Mouse (Mus musculus) heart, embryonic 13.5 days (tissue): Measurements from ENCODE around the gene Ephb1. TPM values are rescaled to one million over a fixed set of nuclear protein-coding genes. Genes with fewer than 3 reads are reported as not detected.

Source experiments
- ATAC-seq: fragments of 200-750 bp; cut with Nextera tagmentation; 2 replicates; pipeline ENCODE4 v1.8.0; 2017; ENCODE audit warnings: moderate TSS enrichment; ENCODE audit not compliant: insufficient number of reproducible peaks, low FRiP score, low TSS enrichment; ENCODE audit errors: extremely low read depth
- H3K27ac ChIP-seq: fragments of 300-500 bp; sonication (generic); replicated peaks from 2 replicates; pipeline ENCODE4 v1.5.1; 2015; ENCODE audit warnings: moderate library complexity, mild to moderate bottlenecking, inconsistent platforms
- H3K27me3 ChIP-seq: fragments of 300-500 bp; sonication (generic); replicated peaks from 2 replicates; pipeline ENCODE4 v1.6.1; 2015; ENCODE audit warnings: mild to moderate bottlenecking, inconsistent platforms
- H3K36me3 ChIP-seq: fragments of 300-500 bp; sonication (generic); 2 replicates; pipeline ENCODE4 v1.6.1; 2015; ENCODE audit warnings: mild to moderate bottlenecking, inconsistent platforms
- H3K4me1 ChIP-seq: fragments of 300-500 bp; sonication (generic); 2 replicates; pipeline ENCODE4 v1.6.1; 2015; ENCODE audit warnings: inconsistent platforms
- H3K4me2 ChIP-seq: fragments of 300-500 bp; sonication (generic); 2 replicates; pipeline ENCODE4 v1.6.1; 2015; ENCODE audit warnings: inconsistent platforms, mild to moderate bottlenecking, moderate library complexity
- H3K4me3 ChIP-seq: fragments of 300-500 bp; sonication (generic); 2 replicates; pipeline ENCODE4 v1.5.1; 2015; ENCODE audit warnings: moderate library complexity, mild to moderate bottlenecking, inconsistent platforms
- H3K9ac ChIP-seq: fragments of 300-500 bp; sonication (generic); 2 replicates; pipeline ENCODE4 v1.6.1; 2015; ENCODE audit warnings: inconsistent platforms, mild to moderate bottlenecking, moderate library complexity
- H3K9me3 ChIP-seq: fragments of 300-500 bp; sonication (generic); 2 replicates; pipeline ENCODE4 v1.6.1; 2016; ENCODE audit warnings: inconsistent platforms
- WGBS: fragments of 180-500 bp; shearing (Covaris S2); methylation state at CpG from one replicate; pipeline ENCODE4 v1.1.7; 2015; ENCODE audit warnings: mixed read lengths; 5-methylcytosine and 5-hydroxymethylcytosine counted together
- polyA plus RNA-seq: library from polyadenylated mRNA; unstranded; fragments of >200 nt; fragmentation: Nextera tagmentation; extraction: Ambion mirVana; gene quantifications from 2 replicates; pipeline ENCODE4 v1.2.1, GENCODE M21; 2015

Gene Ephb1
- polyA plus RNA-seq, 1 experiment from 2014 or later = 1.4 TPM

GRCm38 (mm10) chr9:102029661-102030060 lies 324.8 kb downstream of the Ephb1 start:
- Histone ChIP-seq H3K9ac (no peak overlapping the region), H3K4me1 (no peaks in the 10 kb centered on the region), H3K27me3 (peaks cover 4% of the 10 kb centered on the region; the same call in 1 of the 2 replicates), H3K36me3 (no peaks in the 10 kb centered on the region), H3K4me3 (no peak overlapping the region), H3K27ac (no peak overlapping the region), H3K9me3 (no peaks in the 10 kb centered on the region), H3K4me2 (no peak overlapping the region)
- 81% methylated on average over 7 of the region's 7 CpGs for WGBS
- no peak for ATAC-seq

- 65% methylated on average over 2 of the region's 2 CpGs for WGBS
- ATAC-seq = no peak
These were observed 328.4 kb downstream of the Ephb1 start for GRCm38 (mm10) chr9:102026136-102026535.

GRCm38 (mm10) chr9:102025141-102025540 lies 329.4 kb downstream of the Ephb1 start:
- no peaks in the 10 kb centered on the region for H3K27me3 ChIP-seq
- H3K9me3 ChIP-seq = peaks cover 1% of the 10 kb centered on the region; the same call in 1 of the 2 replicates
- no peak overlapping the region for H3K4me2 ChIP-seq
- no peaks in the 10 kb centered on the region for H3K36me3 ChIP-seq
- ATAC-seq = no peak
- H3K4me3 ChIP-seq = no peak overlapping the region
- no peak overlapping the region for H3K27ac ChIP-seq
- no peaks in the 10 kb centered on the region for H3K4me1 ChIP-seq
- no peak overlapping the region for H3K9ac ChIP-seq
- 77% methylated on average over 6 of the region's 6 CpGs for WGBS

More at GRCm38 (mm10) chr9:102026136-102026535, 328.4 kb downstream of the Ephb1 start:
- H3K9ac ChIP-seq = no peak overlapping the region
- H3K4me3 ChIP-seq = no peak overlapping the region
- no peak overlapping the region for H3K4me2 ChIP-seq
- H3K27ac ChIP-seq = no peak overlapping the region
- no peaks in the 10 kb centered on the region for H3K9me3 ChIP-seq
- H3K36me3 ChIP-seq = no peaks in the 10 kb centered on the region
- H3K27me3 ChIP-seq = no peaks in the 10 kb centered on the region
- no peaks in the 10 kb centered on the region for H3K4me1 ChIP-seq

GRCm38 (mm10) chr9:102015516-102015915 lies 339.0 kb downstream of the Ephb1 start:
- Histone ChIP-seq H3K4me3 (no peak overlapping the region), H3K27me3 (peaks cover 14% of the 10 kb centered on the region), H3K9ac (no peak overlapping the region), H3K4me2 (no peak overlapping the region), H3K27ac (no peak overlapping the region), H3K4me1 (no peaks in the 10 kb centered on the region), H3K9me3 (peaks cover 10% of the 10 kb centered on the region; the same call in 1 of the 2 replicates), H3K36me3 (no peaks in the 10 kb centered on the region)
- no peak for ATAC-seq

- H3K4me3 ChIP-seq = no peak overlapping the region
- ATAC-seq = no peak
- no peaks in the 10 kb centered on the region for H3K36me3 ChIP-seq
- no peak overlapping the region for H3K4me2 ChIP-seq
- H3K27me3 ChIP-seq = peaks cover 44% of the 10 kb centered on the region
- H3K9me3 ChIP-seq = no peaks in the 10 kb centered on the region
- no peak overlapping the region for H3K9ac ChIP-seq
- H3K27ac ChIP-seq = no peak overlapping the region
- 70% methylated on average over 10 of the region's 10 CpGs for WGBS
- H3K4me1 ChIP-seq = no peaks in the 10 kb centered on the region
These were observed 346.8 kb downstream of the Ephb1 start for GRCm38 (mm10) chr9:102007706-102008105.

GRCm38 (mm10) chr9:102006539-102006938 lies 348.0 kb downstream of the Ephb1 start:
- Histone ChIP-seq H3K4me3 (no peak overlapping the region), H3K27me3 (peaks cover 54% of the 10 kb centered on the region), H3K4me1 (no peaks in the 10 kb centered on the region), H3K27ac (no peak overlapping the region), H3K36me3 (no peaks in the 10 kb centered on the region), H3K4me2 (no peak overlapping the region), H3K9ac (no peak overlapping the region), H3K9me3 (no peaks in the 10 kb centered on the region)
- 48% methylated on average over 2 of the region's 2 CpGs for WGBS
- ATAC-seq = no peak

- Histone ChIP-seq H3K4me1 (no peaks in the 10 kb centered on the region), H3K27me3 (peaks cover 75% of the 10 kb centered on the region), H3K27ac (no peak overlapping the region), H3K9ac (no peak overlapping the region), H3K4me2 (no peak overlapping the region), H3K9me3 (0 out of 2 replicates have a peak, but pooled peaks cover 8% of the 10 kb centered on the region), H3K4me3 (no peak overlapping the region), H3K36me3 (no peaks in the 10 kb centered on the region)
- no peak for ATAC-seq
- 76% methylated on average over 5 of the region's 5 CpGs for WGBS
These were observed 351.6 kb downstream of the Ephb1 start for GRCm38 (mm10) chr9:102002920-102003319.

- no peaks in the 10 kb centered on the region for H3K36me3 ChIP-seq
- H3K4me3 ChIP-seq = no peak overlapping the region
- H3K4me1 ChIP-seq = peaks cover 4% of the 10 kb centered on the region; the same call in 1 of the 2 replicates
- no peak for ATAC-seq
- 0 out of 2 replicates have a peak, but pooled peaks cover 8% of the 10 kb centered on the region for H3K9me3 ChIP-seq
- no peak overlapping the region for H3K4me2 ChIP-seq
- H3K27ac ChIP-seq = no peak overlapping the region
- no peak overlapping the region for H3K9ac ChIP-seq
- peaks cover 75% of the 10 kb centered on the region for H3K27me3 ChIP-seq
- WGBS = 76% methylated on average over 10 of the region's 10 CpGs
These were observed 352.3 kb downstream of the Ephb1 start for GRCm38 (mm10) chr9:102002186-102002585.

- H3K9me3 ChIP-seq = 0 out of 2 replicates have a peak, but pooled peaks cover 8% of the 10 kb centered on the region
- H3K4me2 ChIP-seq = no peak overlapping the region
- no peak overlapping the region for H3K4me3 ChIP-seq
- peaks cover 77% of the 10 kb centered on the region for H3K27me3 ChIP-seq
- H3K4me1 ChIP-seq = peaks cover 8% of the 10 kb centered on the region
- H3K9ac ChIP-seq = no peak overlapping the region
- H3K27ac ChIP-seq = no peak overlapping the region
- no peak for ATAC-seq
- 86% methylated on average over 11 of the region's 11 CpGs for WGBS
- no peaks in the 10 kb centered on the region for H3K36me3 ChIP-seq
These were observed 352.8 kb downstream of the Ephb1 start for GRCm38 (mm10) chr9:102001633-102002165.

GRCm38 (mm10) chr9:101999690-102000089 lies 354.8 kb downstream of the Ephb1 start:
- peaks cover 84% of the 10 kb centered on the region for H3K27me3 ChIP-seq
- ATAC-seq = no peak
- 69% methylated on average over 4 of the region's 4 CpGs for WGBS
- no peak overlapping the region for H3K4me3 ChIP-seq
- H3K4me1 ChIP-seq = peaks cover 28% of the 10 kb centered on the region
- no peak overlapping the region for H3K4me2 ChIP-seq
- no peak overlapping the region for H3K9ac ChIP-seq
- H3K9me3 ChIP-seq = 0 out of 2 replicates have a peak, but pooled peaks cover 8% of the 10 kb centered on the region
- no peaks in the 10 kb centered on the region for H3K36me3 ChIP-seq
- no peak overlapping the region for H3K27ac ChIP-seq

GRCm38 (mm10) chr9:101996771-101997500 lies 357.6 kb downstream of the Ephb1 start:
- no peak for ATAC-seq
- peaks cover 28% of the 10 kb centered on the region for H3K4me1 ChIP-seq
- WGBS = 31% methylated on average over 16 of the region's 16 CpGs
- H3K4me3 ChIP-seq = no peak overlapping the region
- 0 out of 2 replicates have a peak overlapping the region, but pooled peaks have one; percentile 3 for H3K4me2 ChIP-seq
- no peak overlapping the region for H3K9ac ChIP-seq
- H3K27me3 ChIP-seq = peaks cover 89% of the 10 kb centered on the region
- 0 out of 2 replicates have a peak, but pooled peaks cover 8% of the 10 kb centered on the region for H3K9me3 ChIP-seq
- H3K27ac ChIP-seq = no peak overlapping the region
- no peaks in the 10 kb centered on the region for H3K36me3 ChIP-seq
